In genomic region chr13:77548386-77548695, GRCm38 (mm10) we compare ENCODE assay signal across 10 mouse cellular contexts.
DNase-seq lines count a peak whose midpoint lies in the region; ATAC-seq and TF ChIP-seq lines count a peak whose summit lies in the region.
"Had no signal": no experiment of that assay in that cellular context is flagged by ENCODE, and none has a peak within 500 bp of the region (broad histone marks: within the 10 kb centered on the region; RNA-seq: fewer than 3 reads in every experiment).

No protein-coding gene starts in this region.

- 24% methylated on average over 3 of the region's 3 CpGs for WGBS in lung, embryonic 16.5 days
- WGBS in lung, postnatal 0 days, result 28% methylated on average over 3 of the region's 3 CpGs
- WGBS in embryonic facial prominence, embryonic 14.5 days, result 18% methylated on average over 3 of the region's 3 CpGs
- 18% methylated on average over 3 of the region's 3 CpGs for WGBS in limb, embryonic 11.5 days

- 0 out of 2 replicates have a peak overlapping the region, but pooled peaks have one; percentile 0 for H3K4me2 ChIP-seq in lung, embryonic 16.5 days (ENCODE audit: low read depth, low read length)
- no peak overlapping the region for H3K4me2 ChIP-seq in lung, postnatal 0 days (replicated peaks; ENCODE audit: low read depth, low read length)
- H3K4me2 ChIP-seq in embryonic facial prominence, embryonic 14.5 days (ENCODE audit: low read depth, low read length), result no peak overlapping the region
- H3K4me2 ChIP-seq in limb, embryonic 11.5 days (ENCODE audit: low read depth, severe bottlenecking), result no peak overlapping the region

- ATAC-seq in lung, embryonic 16.5 days (ENCODE audit: low read depth), result no peak
- ATAC-seq in lung, postnatal 0 days, result no peak
- ATAC-seq in embryonic facial prominence, embryonic 14.5 days (ENCODE audit: low read depth), result no peak
- peak; percentile 70; the same call in 1 of the 2 replicates for ATAC-seq in limb, embryonic 11.5 days (ENCODE audit: insufficient number of reproducible peaks, low FRiP score, low TSS enrichment, low read depth)
- ATAC-seq: inflammation-experienced regulatory T-cells, adult 6 months had no signal

- TF ChIP-seq CTCF in lung, postnatal 0 days (IDR thresholded peaks at IDR 0.05), result no peak

- no peaks in the 10 kb centered on the region for H3K9me3 ChIP-seq in lung, embryonic 16.5 days (ENCODE audit: control insufficient read depth, low read length)
- H3K9me3 ChIP-seq in lung, postnatal 0 days (ENCODE audit: low read length), result no peaks in the 10 kb centered on the region
- no peaks in the 10 kb centered on the region for H3K9me3 ChIP-seq in embryonic facial prominence, embryonic 14.5 days (ENCODE audit: control insufficient read depth, low read length)
- no peaks in the 10 kb centered on the region for H3K9me3 ChIP-seq in limb, embryonic 11.5 days (ENCODE audit: control insufficient read depth, low read length)

- no peak overlapping the region for H3K9ac ChIP-seq in lung, embryonic 16.5 days (ENCODE audit: low read length)
- H3K9ac ChIP-seq in lung, postnatal 0 days (replicated peaks; ENCODE audit: low read depth), result no peak overlapping the region
- H3K9ac ChIP-seq in embryonic facial prominence, embryonic 14.5 days (ENCODE audit: low read depth, low read length), result no peak overlapping the region
- H3K9ac ChIP-seq in limb, embryonic 11.5 days (ENCODE audit: low read length), result no peak overlapping the region
- H3K9ac ChIP-seq: liver, embryonic 14.5 days had no signal

- H3K4me3 ChIP-seq in lung, embryonic 16.5 days (ENCODE audit: low read length), result no peak overlapping the region
- H3K4me3 ChIP-seq in lung, postnatal 0 days (ENCODE audit: low read depth, low read length), result no peak overlapping the region
- no peak overlapping the region for H3K4me3 ChIP-seq in embryonic facial prominence, embryonic 14.5 days (ENCODE audit: low read depth, low read length)
- H3K4me3 ChIP-seq in limb, embryonic 11.5 days (ENCODE audit: low read depth, low read length), result no peak overlapping the region

- TF ChIP-seq EP300 in lung, postnatal 0 days (IDR thresholded peaks at IDR 0.05), result no peak

- H3K27me3 ChIP-seq in lung, embryonic 16.5 days (ENCODE audit: control insufficient read depth, insufficient read depth, low read depth, low read length), result no peaks in the 10 kb centered on the region
- H3K27me3 ChIP-seq in lung, postnatal 0 days (replicated peaks; ENCODE audit: insufficient read depth, low read length), result no peaks in the 10 kb centered on the region
- no peaks in the 10 kb centered on the region for H3K27me3 ChIP-seq in embryonic facial prominence, embryonic 14.5 days (replicated peaks; ENCODE audit: control insufficient read depth, insufficient read depth, low read length)
- H3K27me3 ChIP-seq in limb, embryonic 11.5 days (ENCODE audit: control insufficient read depth, insufficient read depth, low read length), result no peaks in the 10 kb centered on the region

- DNase-seq in lung, postnatal 0 days (ENCODE audit: low spot score), result no peak
- peak; percentile 8 for DNase-seq in embryonic facial prominence, embryonic 14.5 days (ENCODE audit: low spot score)
- DNase-seq in limb, embryonic 11.5 days (ENCODE audit: low spot score), result peak; percentile 54
- peak; percentile 73 for DNase-seq in retina, embryonic 14.5 days (ENCODE audit: low spot score)
- DNase-seq in left cerebral cortex, adult 11 months (ENCODE audit: low spot score), result no peak
- no peak for DNase-seq in gastrocnemius, postnatal 4 days (ENCODE audit: low spot score in 2 of 2)
- DNase-seq in heart, postnatal 36 days, result no peak

- intact Hi-C loops in heart, postnatal 36 days (cut with DNase I), result no loop called here

- no peak overlapping the region for H3K27ac ChIP-seq in lung, embryonic 16.5 days (ENCODE audit: low read length)
- no peak overlapping the region for H3K27ac ChIP-seq in lung, postnatal 0 days (ENCODE audit: low read length)
- no peak overlapping the region for H3K27ac ChIP-seq in embryonic facial prominence, embryonic 14.5 days (replicated peaks; ENCODE audit: low read depth, low read length)
- H3K27ac ChIP-seq in limb, embryonic 11.5 days (replicated peaks; ENCODE audit: low read depth, low read length), result no peak overlapping the region
- H3K27ac ChIP-seq: liver, embryonic 14.5 days had no signal

- no peaks in the 10 kb centered on the region for H3K36me3 ChIP-seq in lung, embryonic 16.5 days (ENCODE audit: control insufficient read depth, insufficient read depth, low read length)
- no peaks in the 10 kb centered on the region for H3K36me3 ChIP-seq in lung, postnatal 0 days (ENCODE audit: insufficient read depth, low read length)
- H3K36me3 ChIP-seq in embryonic facial prominence, embryonic 14.5 days (ENCODE audit: control insufficient read depth, insufficient read depth, low read length), result no peaks in the 10 kb centered on the region
- no peaks in the 10 kb centered on the region for H3K36me3 ChIP-seq in limb, embryonic 11.5 days (ENCODE audit: control insufficient read depth, insufficient read depth, low read length)

- no peaks in the 10 kb centered on the region for H3K4me1 ChIP-seq in lung, embryonic 16.5 days (replicated peaks; ENCODE audit: control insufficient read depth, insufficient read depth, low read length)
- H3K4me1 ChIP-seq in lung, postnatal 0 days (ENCODE audit: insufficient read depth, low read depth, low read length), result no peaks in the 10 kb centered on the region
- no peaks in the 10 kb centered on the region for H3K4me1 ChIP-seq in embryonic facial prominence, embryonic 14.5 days (ENCODE audit: control insufficient read depth, insufficient read depth, low read length)
- no peaks in the 10 kb centered on the region for H3K4me1 ChIP-seq in limb, embryonic 11.5 days (ENCODE audit: control insufficient read depth, insufficient read depth, low read length)

Comparison
In these comparisons a context has a peak if more than half of its experiments do, and no peak if none do; other contexts are left out.
1. DNase-seq: peak in embryonic facial prominence, embryonic 14.5 days (single experiment), limb, embryonic 11.5 days (single experiment) and retina, embryonic 14.5 days (single experiment); none in lung, postnatal 0 days (single experiment), left cerebral cortex, adult 11 months (single experiment), gastrocnemius, postnatal 4 days (0 of 2) and heart, postnatal 36 days (0 of 2).